Mouse (Mus musculus) CD4-positive, CD25-positive, alpha-beta regulatory T cell, adult 4 months (primary cell): ENCODE data around the gene Mef2d. TPM values are rescaled to one million over a fixed set of nuclear protein-coding genes. Genes with fewer than 3 reads are reported as not detected.
A peak's percentile ranks its signal among the peaks of the same experiment; 100 is the strongest.

Experiments used
- ATAC-seq: one replicate; pipeline ENCODE4 v1.8.0; 2017
- polyA plus RNA-seq, 2 experiments: library from polyadenylated mRNA; unstranded; fragments of 100-300 nt; shearing (Covaris generic); gene quantifications; one replicate each; pipeline ENCODE4 v1.2.1; 2017

Gene Mef2d
- polyA plus RNA-seq, 2 experiments from 2014 or later: 30.9 to 36.1 TPM

GRCm38 (mm10) chr3:88210918-88211317 is 68.7 kb downstream of the Mef2d start:
- ATAC-seq: no peak

- no peak for ATAC-seq
These were observed 70.2 kb downstream of the Mef2d start for GRCm38 (mm10) chr3:88212356-88212755.

DNA sequence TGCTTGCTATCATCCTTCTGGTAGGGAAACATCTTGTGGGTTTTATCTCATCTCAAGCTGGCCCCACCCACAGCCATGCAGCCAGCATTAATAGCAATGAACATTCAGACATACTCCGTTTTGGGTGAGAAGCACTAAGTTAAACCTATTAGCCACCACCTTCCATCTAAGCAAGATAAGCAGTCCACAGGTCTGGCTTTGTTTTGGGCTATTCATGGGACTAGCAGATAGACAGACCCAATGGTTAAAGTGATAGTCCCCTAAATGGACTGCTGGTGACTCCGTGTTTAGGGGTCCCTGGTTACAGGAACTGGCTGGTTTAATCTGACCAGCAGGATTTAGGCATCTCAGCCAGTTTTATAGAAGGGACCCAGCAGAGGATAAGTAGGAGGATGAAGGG is 70.8 kb downstream of the Mef2d start:
- no peak for ATAC-seq

DNA sequence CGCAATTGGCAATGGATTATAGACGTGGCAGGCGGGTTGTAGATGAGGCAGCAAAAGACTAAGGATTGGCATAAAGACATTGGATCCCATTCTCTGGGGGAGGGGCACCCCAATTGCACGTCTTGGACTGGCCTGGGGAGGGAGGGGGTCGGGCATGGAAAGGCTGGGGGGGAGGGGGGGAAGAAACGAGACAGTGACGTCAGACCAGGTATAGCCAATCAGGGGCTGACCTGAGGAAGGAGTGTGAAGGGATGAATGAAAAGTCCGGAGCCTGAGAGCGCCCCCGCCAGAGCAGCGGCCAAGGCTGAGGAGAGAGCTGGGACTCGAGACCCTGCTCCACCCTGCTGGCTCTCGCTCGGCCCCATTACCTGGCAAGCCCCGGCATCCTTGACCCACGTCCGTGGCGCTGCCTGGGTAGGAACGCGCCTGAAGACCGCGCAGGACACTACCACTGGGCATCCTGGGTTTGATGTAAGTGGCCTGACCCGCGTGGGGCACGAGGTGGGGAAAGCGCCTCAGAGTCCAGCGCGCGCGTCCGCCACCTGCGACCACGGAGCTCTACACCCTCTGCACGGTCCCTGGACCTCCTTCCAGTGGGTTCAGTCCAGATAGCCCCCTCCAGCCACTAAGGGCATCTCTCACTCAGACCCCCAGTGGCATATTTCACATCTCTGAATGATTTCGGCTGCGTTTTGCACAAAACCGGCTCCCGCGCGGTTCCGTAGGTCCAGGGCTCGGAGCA is 72.2 kb downstream of the Mef2d start:
- no peak for ATAC-seq

DNA sequence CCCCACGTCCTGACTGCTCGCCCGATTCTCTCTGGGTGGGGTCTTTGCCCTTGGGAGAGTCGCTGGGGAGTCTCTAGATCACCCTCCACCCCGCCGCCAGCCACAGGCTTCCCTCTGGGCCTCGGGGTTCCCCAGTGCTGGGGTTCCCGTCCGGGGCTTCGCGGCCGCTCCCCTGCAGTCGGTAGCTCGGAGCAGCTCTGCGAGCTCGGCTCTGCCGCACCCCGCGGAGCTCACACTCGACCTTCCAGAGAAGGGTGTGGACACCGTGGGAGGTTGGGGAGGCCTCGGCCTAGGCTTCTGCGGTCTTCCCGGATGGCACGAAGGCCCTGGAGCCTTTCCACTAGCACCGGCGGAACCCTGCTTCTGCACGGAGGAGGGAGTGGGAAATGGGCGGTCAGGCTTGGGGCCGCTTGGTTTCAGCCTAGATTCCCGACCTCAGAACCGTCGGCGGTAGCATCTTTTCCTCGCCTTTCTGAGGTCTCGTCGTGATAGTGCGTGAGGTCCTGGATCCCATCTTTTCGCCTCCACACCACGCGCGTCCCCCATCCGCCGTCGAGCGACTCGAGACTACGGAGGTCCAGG is 72.9 kb downstream of the Mef2d start:
- peak; percentile 34 for ATAC-seq

- peak; percentile 39 for ATAC-seq
These were observed 73.4 kb downstream of the Mef2d start for GRCm38 (mm10) chr3:88215553-88216004.

GRCm38 (mm10) chr3:88216116-88216515 is 73.9 kb downstream of the Mef2d start:
- ATAC-seq: no peak

DNA sequence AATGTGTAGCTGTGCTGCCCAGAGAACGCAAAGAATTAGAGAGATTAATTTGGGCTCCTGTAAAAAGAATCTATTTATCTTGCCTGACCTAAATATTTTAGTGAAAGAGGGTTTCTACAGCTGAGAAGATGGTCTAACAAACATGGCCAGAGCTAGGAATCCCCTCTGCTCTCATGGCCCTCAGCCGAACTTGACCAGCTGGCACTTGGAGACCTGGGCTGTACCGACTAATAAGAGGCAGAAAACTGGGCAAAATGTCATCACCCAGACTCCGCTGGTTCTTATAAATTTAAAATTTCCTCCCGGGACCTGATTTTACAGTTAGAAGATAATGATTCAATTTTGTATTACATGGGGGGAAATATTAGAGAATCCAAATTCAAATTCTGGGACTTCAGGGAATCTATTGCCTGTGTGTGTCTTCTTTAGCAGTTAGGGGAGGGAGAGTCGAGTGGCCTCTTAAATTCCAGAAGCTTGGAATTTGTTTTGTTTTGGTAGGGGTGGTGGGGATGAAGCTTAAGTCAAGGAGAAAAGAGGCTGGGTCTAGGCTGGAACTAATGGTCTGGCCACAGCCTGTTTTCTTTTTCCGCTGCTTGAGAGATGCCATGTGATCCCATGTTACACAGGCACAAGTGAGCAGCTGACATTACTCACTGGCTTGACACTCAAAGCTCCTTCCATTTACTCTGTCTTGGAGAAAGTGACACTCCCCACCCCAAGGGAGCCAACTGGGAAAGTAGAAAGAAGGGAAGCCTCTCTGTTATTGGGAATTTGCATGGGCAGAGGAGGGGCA is 74.6 kb downstream of the Mef2d start:
- ATAC-seq: no peak

GRCm38 (mm10) chr3:88217679-88218078 is 75.5 kb downstream of the Mef2d start:
- ATAC-seq: no peak

GRCm38 (mm10) chr3:88219940-88220339 is 77.8 kb downstream of the Mef2d start:
- no peak for ATAC-seq

GRCm38 (mm10) chr3:88220842-88221241 is 78.7 kb downstream of the Mef2d start:
- no peak for ATAC-seq

Other genes starting within 250 kb of the Mef2d start
- gene Hdgf, start 236.1 kb upstream of the Mef2d start, polyA plus RNA-seq: 10 to 100 TPM; 36.0 to 43.7 TPM
- 100 to 1,000 TPM; 169 TPM for gene Mrpl24, start 222.9 kb upstream of the Mef2d start, polyA plus RNA-seq
- gene Isg20l2, start 212.1 kb upstream of the Mef2d start, polyA plus RNA-seq: 10 to 100 TPM in 1 of 2 experiments, 1 to 10 TPM in 1; 8.5 to 15.1 TPM
- gene Rrnad1, start 211.7 kb upstream of the Mef2d start, polyA plus RNA-seq: 10 to 100 TPM; 24.4 to 28.2 TPM
- not detected for gene Crabp2, start 193.7 kb upstream of the Mef2d start, polyA plus RNA-seq
- gene Nes, start 171.3 kb upstream of the Mef2d start, polyA plus RNA-seq: not detected
- gene Bcan, start 142.1 kb upstream of the Mef2d start, polyA plus RNA-seq: not detected
- gene Hapln2, start 114.8 kb upstream of the Mef2d start, polyA plus RNA-seq: under 1 TPM in 1 of 2 experiments, not detected in 1; 0.17 TPM
- 10 to 100 TPM; 33.8 to 36.0 TPM for gene Gpatch4, start 99.3 kb upstream of the Mef2d start, polyA plus RNA-seq
- gene Naxe, start 83.9 kb upstream of the Mef2d start, polyA plus RNA-seq: 10 to 100 TPM; 67.4 to 72.4 TPM
- not detected for gene Ttc24, start 64.1 kb upstream of the Mef2d start, polyA plus RNA-seq
- gene Iqgap3, start 60.4 kb upstream of the Mef2d start, polyA plus RNA-seq: 1 to 10 TPM in 1 of 2 experiments, under 1 TPM in 1; 0.75 to 1.5 TPM
- gene Rhbg, start 112.3 kb downstream of the Mef2d start, polyA plus RNA-seq: not detected
- not detected for gene Gm38392, start 144.8 kb downstream of the Mef2d start, polyA plus RNA-seq
- gene Tsacc, start 154.6 kb downstream of the Mef2d start, polyA plus RNA-seq: 1 to 10 TPM; 5.8 to 7.7 TPM
- 100 to 1,000 TPM; 189 to 216 TPM for gene Cct3, start 154.7 kb downstream of the Mef2d start, polyA plus RNA-seq
- 100 to 1,000 TPM; 370 to 504 TPM for gene Glmp, start 182.7 kb downstream of the Mef2d start, polyA plus RNA-seq
- gene Tmem79, start 193.8 kb downstream of the Mef2d start, polyA plus RNA-seq: 1 to 10 TPM; 1.1 to 2.2 TPM
- 10 to 100 TPM; 24.2 to 34.9 TPM for gene Smg5, start 193.9 kb downstream of the Mef2d start, polyA plus RNA-seq
- gene Paqr6, start 222.2 kb downstream of the Mef2d start, polyA plus RNA-seq: not detected
- gene Bglap3, start 230.4 kb downstream of the Mef2d start, polyA plus RNA-seq: not detected
- not detected for gene Bglap2, start 236.3 kb downstream of the Mef2d start, polyA plus RNA-seq
- not detected for gene Bglap, start 242.1 kb downstream of the Mef2d start, polyA plus RNA-seq